Mouse (Mus musculus) lung, embryonic 14.5 days (tissue): ENCODE measurements at regions not wholly inside any gene's neighbourhood (a gene's known extent, or its start where the extent isn't known, plus 50 kb on each side); places are given as distances from the start of the nearest gene placed in this dataset.
"Not testable (repeated sequence)": the region's sequence is repeated elsewhere in the genome, so short reads cannot be mapped to it uniquely, and the experiment has no call there.

Source experiments
- ATAC-seq: fragments of 200-750 bp; cut with Nextera tagmentation; 2 replicates; pipeline ENCODE4 v1.8.0; 2017; ENCODE audit warnings: mild to moderate bottlenecking, moderate TSS enrichment, moderate library complexity; ENCODE audit not compliant: insufficient read depth
- DNase-seq: peaks from one replicate; pipeline ENCODE4 v3.0.0-alpha.2; 2015
- H3K27ac ChIP-seq: fragments of 300-500 bp; sonication (generic); 2 replicates; pipeline ENCODE4 v1.5.1; 2014; ENCODE audit warnings: low read depth, mild to moderate bottlenecking, moderate library complexity
- H3K27me3 ChIP-seq: fragments of 300-500 bp; sonication (generic); 2 replicates; pipeline ENCODE4 v1.6.1; 2014; ENCODE audit warnings: low read length, control low read depth; ENCODE audit not compliant: insufficient read depth
- H3K36me3 ChIP-seq: fragments of 300-500 bp; sonication (generic); 2 replicates; pipeline ENCODE4 v1.6.1; 2014; ENCODE audit warnings: control low read depth; ENCODE audit not compliant: insufficient read depth
- H3K4me1 ChIP-seq: fragments of 300-500 bp; sonication (generic); 2 replicates; pipeline ENCODE4 v1.6.1; 2014; ENCODE audit warnings: antibody characterized with exemption, control low read depth; ENCODE audit not compliant: insufficient read depth
- H3K4me2 ChIP-seq: fragments of 300-500 bp; sonication (generic); 2 replicates; pipeline ENCODE4 v1.6.1; 2014; ENCODE audit warnings: mild to moderate bottlenecking
- H3K4me3 ChIP-seq: fragments of 300-500 bp; sonication (generic); 2 replicates; pipeline ENCODE4 v1.5.1; 2014; ENCODE audit warnings: low read depth, low read length
- H3K9ac ChIP-seq: fragments of 300-500 bp; sonication (generic); 2 replicates; pipeline ENCODE4 v1.6.1; 2014
- H3K9me3 ChIP-seq: fragments of 300-500 bp; sonication (generic); 2 replicates; pipeline ENCODE4 v1.6.1; 2016; ENCODE audit warnings: low read depth, low read length, control low read depth
- CTCF ChIP-seq: IDR thresholded peaks from 2 replicates; pipeline ENCODE4 v1.5.1; 2016; ENCODE audit warnings: antibody characterized with exemption, low read depth
- WGBS: fragments of 180-500 bp; shearing (Covaris S2); extraction: QIAGEN DNeasy Blood & Tissue Kit; methylation state at CpG from one replicate; pipeline ENCODE4 v1.1.7; 2014; 5-methylcytosine and 5-hydroxymethylcytosine counted together

GRCm38 (mm10) chr15:84616880-84617279 lies 52.5 kb upstream of the Prr5 start:
- not testable (repeated sequence) for H3K27ac ChIP-seq, H3K4me3 ChIP-seq, H3K27me3 ChIP-seq, H3K4me2 ChIP-seq, H3K36me3 ChIP-seq, H3K4me1 ChIP-seq, H3K9ac ChIP-seq, H3K9me3 ChIP-seq
- TF ChIP-seq CTCF, result peak; percentile 82
- 6% methylated on average over 8 of the region's 8 CpGs for WGBS
- ATAC-seq (peak; percentile 29), DNase-seq (peak; percentile 83)

DNA sequence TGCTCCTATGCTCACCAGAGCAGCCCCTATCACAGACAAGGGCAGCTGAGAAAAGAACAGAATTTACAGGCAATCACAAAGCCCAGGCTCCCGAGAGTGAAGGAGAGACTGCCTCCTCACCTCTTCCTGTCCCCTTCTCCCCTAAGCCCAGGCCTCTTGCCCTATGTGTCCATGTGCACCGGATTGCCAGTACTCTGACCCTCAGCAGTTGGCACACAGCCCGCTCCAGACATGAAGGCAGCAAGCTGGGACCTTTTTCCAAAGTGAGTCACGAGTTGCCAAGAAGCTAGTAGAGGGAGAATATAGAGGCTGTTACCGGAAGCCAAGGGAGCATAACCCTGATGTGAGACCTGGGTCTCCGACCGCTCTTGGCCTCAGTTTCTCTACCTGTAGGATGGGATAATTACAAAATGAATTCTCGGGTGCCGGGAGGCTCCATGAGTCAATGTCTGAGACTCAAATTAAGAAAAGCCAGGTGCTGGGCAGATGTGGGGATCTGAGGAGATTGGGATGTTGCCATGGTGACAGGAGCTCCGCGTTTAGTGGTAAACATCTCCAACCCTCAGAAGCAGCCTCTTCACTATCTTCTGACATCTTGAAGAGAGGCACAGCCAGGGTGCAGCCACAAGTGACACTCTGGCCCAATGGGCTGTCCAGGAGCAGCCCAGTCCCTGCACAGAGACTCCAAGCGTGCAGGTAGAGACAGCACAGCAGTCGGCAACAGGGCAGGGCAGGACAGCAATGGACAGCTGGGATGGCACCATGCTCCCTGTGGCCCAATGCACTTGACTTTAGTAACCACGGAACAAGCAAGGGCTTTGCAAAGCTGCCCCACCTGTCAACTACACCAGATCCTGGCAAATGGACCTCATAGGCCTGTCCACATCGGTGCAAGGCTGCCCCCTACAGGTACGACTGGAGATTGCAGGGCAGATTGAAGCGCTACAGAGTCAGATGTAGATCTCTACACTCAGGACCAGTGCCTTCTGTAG lies 55.6 kb upstream of the Prr5 start:
- TF ChIP-seq CTCF, result peak; percentile 100
- Histone ChIP-seq H3K36me3 (no peaks in the 10 kb centered on the region), H3K9me3 (no peaks in the 10 kb centered on the region), H3K4me2 (no peak overlapping the region), H3K4me3 (no peak overlapping the region), H3K27ac (no peak overlapping the region), H3K27me3 (no peaks in the 10 kb centered on the region), H3K4me1 (no peaks in the 10 kb centered on the region), H3K9ac (no peak overlapping the region)
- 48% methylated on average over 17 of the region's 17 CpGs for WGBS
- peak; percentile 52; the same call in 1 of the 2 replicates for ATAC-seq
- DNase-seq, result peak; percentile 95

GRCm38 (mm10) chr15:84612961-84613360 lies 55.3 kb upstream of the Rtl6 start:
- Histone ChIP-seq H3K27ac (no peak overlapping the region), H3K9ac (no peak overlapping the region), H3K4me1 (no peaks in the 10 kb centered on the region), H3K27me3 (no peaks in the 10 kb centered on the region), H3K9me3 (no peaks in the 10 kb centered on the region), H3K4me3 (no peak overlapping the region), H3K4me2 (no peak overlapping the region), H3K36me3 (no peaks in the 10 kb centered on the region)
- ATAC-seq (no peak), DNase-seq (no peak)
- no peak for TF ChIP-seq CTCF
- 28% methylated on average over 2 of the region's 2 CpGs for WGBS

- no peaks in the 10 kb centered on the region for H3K9me3 ChIP-seq
- no peak overlapping the region for H3K27ac ChIP-seq
- DNase-seq, result no peak
- 40% methylated on average over 15 of the region's 15 CpGs for WGBS
- H3K4me3 ChIP-seq, result no peak overlapping the region
- ATAC-seq, result no peak
- H3K4me1 ChIP-seq, result no peaks in the 10 kb centered on the region
- no peak for TF ChIP-seq CTCF
- H3K4me2 ChIP-seq, result no peak overlapping the region
- no peaks in the 10 kb centered on the region for H3K27me3 ChIP-seq
- no peaks in the 10 kb centered on the region for H3K36me3 ChIP-seq
- no peak overlapping the region for H3K9ac ChIP-seq
Measured at GRCm38 (mm10) chr15:84609825-84610442, 52.3 kb upstream of the Rtl6 start.

GRCm38 (mm10) chr15:84609063-84609462 lies 51.4 kb upstream of the Rtl6 start:
- TF ChIP-seq CTCF, result no peak
- Histone ChIP-seq H3K4me1 (no peaks in the 10 kb centered on the region), H3K4me3 (no peak overlapping the region), H3K4me2 (no peak overlapping the region), H3K36me3 (no peaks in the 10 kb centered on the region), H3K27me3 (no peaks in the 10 kb centered on the region), H3K9ac (no peak overlapping the region), H3K9me3 (no peaks in the 10 kb centered on the region), H3K27ac (no peak overlapping the region)
- ATAC-seq (no peak), DNase-seq (no peak)
- WGBS, result 64% methylated on average over 5 of the region's 5 CpGs
